Mouse (Mus musculus) E14TG2a.4 (cell line): ENCODE data around the gene Slc30a7.

Experiments used
- CTCF ChIP-seq: conservative IDR thresholded peaks from 2 replicates; pipeline ENCODE4 v1.5.1; 2014; ENCODE audit warnings: low read length
- NANOG ChIP-seq: IDR thresholded peaks from 2 replicates; pipeline ENCODE4 v1.6.1; 2014; ENCODE audit warnings: borderline replicate concordance, low read length, mixed read lengths

DNA sequence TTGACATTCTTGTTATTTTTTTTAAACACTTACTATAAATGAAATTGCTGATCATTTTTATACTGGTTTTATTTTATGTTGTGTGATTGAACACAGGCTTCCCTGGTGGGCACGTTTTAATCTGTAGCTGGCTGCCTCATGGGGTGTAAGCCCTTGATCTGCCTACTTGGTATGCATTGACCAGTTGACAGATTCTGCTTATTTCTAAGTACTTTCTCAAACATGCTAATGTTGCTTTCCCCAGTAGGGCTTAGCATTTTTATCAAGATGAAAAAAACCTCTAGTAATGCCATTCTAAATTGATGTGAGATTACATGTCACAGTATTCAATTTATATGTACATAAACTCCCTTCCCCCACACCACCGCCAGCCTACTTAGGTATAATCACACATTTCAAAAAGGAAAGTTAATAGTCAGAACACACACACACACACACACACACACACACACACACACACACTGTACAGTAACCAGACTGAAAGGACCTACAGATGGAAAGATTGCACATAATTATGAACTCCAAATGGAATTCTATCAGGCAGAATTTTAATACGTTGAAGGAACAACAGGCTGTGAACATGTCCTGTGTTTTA is 108.8 kb downstream of the Slc30a7 start:
- TF ChIP-seq CTCF = no peak
- TF ChIP-seq NANOG = no peak
